Mouse (Mus musculus) spleen, postnatal 36 days (tissue): ENCODE data around the gene Hsd17b13.
"Not testable (repeated sequence)": the region's sequence is repeated elsewhere in the genome, so short reads cannot be mapped to it uniquely, and the experiment has no call there.

Experiments used
- DNase-seq, 2 experiments: peaks; one replicate each; pipeline ENCODE4 v3.0.0; 2022; ENCODE audit warnings: low spot score in 2 of 2, mixed read lengths in 1 of 2

The Hsd17b13 gene

DNA sequence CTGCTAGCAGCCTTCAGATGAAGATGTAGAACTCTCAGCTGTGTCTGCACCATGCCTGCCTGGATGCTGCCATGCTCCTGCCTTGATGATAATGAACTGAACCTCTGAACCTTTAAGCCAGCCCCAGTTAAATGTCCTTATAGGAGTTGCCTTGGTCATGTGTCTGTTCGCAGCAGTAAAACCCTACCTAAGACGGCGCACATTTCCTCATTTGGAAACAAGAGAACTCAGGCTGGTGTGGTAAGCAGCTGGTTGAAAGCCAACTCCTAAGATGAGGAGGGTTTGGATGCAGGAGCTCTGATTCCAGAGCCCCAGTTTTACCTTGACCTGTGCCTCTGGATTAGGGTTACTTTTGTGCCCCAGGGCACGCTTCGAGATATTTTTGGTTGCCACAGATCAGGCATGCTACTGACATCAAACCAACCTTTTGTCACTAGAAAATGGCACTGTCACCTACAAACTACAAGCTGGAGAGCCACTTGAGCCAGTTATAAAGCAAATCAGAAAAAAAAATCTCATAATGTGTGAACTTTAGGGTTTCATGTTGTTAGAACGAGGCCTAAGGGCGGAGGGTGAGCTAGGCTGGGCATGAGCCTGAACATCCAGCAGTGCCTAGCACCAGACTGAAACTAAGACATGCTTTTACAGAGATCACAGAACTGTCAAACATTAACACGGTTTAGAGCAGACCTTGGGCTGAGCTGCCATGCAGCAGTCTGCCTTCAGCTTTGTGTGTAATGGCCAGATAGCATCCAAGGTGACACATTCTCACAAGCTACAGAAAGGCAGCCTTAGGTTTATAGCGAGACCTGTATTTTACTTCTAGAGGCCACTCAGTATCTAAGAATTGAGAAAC is 3.7 kb upstream of the Hsd17b13 start:
- DNase-seq, result no peak

DNA sequence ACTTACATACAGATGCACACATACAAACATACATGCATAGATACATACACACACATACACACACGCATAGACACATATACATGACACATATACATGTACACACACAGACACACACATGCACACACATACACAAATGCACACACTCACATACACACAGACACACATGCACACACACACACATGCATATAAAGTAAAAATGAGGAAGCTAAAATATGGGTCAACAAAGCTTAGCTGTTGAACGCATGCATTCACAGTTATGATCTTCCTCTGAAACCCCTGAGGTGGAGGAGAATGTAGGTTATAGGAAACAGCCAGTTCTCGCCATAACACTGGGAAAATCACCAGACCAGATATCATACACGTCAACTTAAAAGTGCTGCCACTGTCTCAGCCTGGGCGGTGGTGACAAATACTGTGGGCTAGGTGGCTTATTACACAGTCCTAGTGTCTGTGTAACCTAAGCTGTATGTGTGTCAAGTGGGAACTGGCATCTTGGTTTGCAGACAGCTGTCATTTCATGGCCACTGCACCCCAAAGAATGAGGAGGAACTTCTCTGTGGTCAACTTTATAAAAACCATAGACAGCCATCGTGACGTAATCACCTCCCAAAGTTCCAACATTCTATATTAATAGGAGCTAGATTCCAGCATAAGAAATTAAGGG is 829 bp upstream of the Hsd17b13 start:
- DNase-seq, result no peak

DNA sequence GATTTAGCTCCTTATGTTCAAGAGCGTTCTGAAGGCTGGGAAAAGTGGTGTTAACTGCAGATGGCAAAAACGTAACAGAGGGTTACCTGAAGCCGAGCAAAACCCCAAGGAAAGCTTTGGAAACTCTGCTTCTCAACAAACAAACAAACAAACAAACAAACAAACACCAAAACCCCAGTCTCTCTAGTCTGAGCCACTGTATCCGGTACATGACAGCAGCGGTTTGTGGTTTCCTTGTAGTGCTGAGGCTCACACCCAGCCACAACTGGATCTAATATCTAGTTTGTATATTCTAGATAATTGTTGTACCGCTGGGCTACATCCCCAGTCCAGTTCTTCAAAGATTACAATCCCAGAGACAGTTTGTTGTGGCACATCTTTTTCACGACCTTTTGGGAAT is 1.5 kb downstream of the Hsd17b13 start:
- no peak for DNase-seq

DNA sequence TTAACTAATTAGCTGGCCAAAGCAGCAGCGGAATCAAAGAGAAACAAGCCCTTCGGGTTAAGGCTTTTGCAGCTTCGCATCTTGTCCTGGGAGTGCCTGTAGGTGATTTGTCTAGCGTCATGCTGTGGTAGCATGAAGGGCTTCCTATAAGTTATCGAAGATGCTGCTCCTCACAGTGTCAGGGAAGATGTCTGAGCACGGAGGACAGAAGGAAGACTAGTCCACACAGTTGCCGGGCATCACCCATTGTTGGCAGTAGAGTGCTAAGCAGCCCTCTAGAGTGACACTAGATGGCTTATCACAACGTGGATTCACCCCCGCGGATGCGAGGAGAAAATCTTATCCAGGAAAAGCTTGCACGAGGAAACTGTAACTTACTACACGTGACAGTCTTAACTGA is 4.4 kb downstream of the Hsd17b13 start:
- DNase-seq, result peak in 1 of 2 experiments; percentile 4

DNA sequence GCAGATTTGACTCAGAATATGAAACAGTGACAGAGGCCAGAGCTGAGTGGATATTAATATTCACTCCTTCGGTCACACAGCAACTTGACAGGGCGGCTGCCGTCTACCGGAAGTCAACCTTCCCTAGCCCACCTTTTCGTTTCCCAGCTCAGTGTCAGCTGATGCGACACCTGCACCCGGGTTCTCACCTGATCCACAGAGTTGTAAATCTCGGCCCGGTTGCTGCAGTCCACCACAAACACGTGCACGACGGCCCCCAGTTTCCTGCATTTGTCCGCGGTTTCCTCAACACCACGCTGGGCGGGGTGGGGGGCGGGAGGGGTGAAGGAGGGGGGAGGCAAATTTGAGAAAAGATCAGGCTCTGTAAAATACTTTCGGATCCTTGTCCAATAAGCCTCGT is 4.8 kb downstream of the Hsd17b13 start:
- peak; percentile 5 to 18 for DNase-seq

DNA sequence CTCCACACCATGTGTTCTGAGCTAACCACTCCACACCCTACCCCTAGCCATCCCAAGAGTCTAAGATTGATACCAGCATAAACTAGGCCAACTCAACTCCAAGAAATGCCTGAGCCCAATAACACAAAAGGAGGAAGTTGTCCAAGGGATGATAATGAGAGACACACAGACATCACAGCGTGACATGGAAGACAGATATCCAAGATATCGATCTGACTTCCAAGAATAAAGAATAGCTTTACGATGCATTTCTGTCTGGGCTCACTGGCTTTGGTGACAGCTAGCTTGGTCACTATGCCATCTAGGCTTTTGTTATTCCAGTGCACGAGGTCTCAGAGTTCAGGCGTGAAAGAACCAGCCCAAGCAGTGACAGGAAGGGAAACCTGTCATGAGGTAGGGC is 6.2 kb downstream of the Hsd17b13 start:
- DNase-seq, result no peak

DNA sequence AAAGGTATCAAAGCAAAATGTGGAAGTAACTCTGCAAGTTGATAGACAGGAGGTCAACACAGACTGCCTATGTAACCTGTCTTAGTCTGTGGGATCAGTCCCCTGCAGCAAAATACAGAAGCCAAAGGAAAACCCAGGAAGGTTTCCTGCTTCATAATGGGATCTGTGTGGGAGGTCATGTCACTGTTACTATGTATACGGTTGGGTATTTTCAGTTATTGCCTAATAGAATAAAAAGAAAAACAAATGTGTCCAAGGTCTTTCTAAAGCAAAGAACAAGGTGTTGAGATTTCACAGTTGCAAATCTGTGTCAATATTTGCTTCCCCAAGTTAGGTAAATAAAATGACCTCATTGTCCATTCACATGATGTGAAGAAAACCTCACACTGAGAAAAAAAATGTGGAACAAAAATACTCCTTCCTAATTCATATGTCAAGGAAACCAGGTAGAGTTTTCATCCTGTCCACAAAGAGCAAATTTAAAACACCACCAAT is 14.2 kb downstream of the Hsd17b13 start:
- DNase-seq, result no peak

DNA sequence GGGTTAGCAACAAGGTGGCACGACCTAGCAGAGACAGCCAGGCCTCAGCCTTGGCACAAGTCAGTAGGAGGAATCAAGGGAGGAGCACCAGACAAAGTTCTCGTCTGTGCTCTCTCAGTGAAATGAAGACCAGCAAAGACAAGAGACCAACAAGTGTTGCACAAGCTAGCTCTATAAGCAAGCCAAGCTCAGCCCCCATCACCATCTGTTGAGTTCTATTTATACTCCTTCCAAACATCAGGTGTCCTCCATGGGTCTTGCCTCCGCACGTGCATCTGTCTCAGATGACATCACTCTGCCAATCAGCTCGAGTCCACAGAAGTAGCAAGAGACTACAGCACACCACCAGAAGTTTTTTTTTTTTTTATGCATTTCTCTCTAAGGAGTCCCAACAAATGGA is 22.6 kb downstream of the Hsd17b13 start:
- DNase-seq, result no peak

DNA sequence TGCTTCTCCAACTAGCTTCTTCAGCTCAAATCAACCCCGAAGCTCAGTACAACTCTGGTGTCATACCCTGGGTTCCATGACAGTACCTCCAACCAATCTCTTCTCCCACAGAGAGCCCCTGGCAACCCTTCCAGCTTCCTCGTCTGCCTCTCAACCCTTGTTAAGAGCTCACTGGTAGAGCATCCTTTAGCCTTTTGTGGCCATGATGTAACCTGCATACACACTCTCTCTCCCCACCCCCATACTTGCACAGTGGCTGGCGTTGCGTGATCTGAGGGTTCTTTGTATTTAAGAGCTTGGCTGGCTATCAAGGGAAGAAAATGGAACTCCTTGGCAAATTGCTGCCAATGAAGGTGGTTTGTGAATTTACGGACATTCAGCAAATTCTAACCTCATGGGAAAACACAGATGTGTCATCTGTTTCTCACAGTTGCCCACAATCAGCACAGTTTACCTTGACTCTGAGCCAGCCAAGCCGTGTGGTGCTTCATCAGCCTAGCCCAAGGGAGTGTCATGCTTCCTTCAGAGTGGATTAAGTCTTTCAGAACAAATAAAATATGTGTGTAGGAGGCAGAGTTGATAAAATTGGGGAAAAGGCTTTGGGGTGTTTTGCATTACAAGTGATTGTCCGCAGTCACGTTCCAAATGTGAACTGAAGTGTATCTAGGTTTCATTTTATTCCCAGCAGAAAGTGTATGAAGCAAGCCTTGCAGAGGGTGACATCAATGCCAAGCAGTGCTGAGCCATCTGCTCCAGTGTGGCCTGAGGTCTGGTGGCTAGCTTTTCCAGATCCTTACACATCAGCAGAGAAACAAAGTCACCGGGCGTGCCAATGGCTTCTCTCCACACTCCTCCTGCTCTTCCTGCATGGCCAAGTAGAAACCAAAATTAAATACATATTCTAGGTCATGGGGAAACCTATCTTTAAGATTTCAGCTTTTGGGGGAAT is 23.8 kb downstream of the Hsd17b13 start:
- DNase-seq, result no peak

DNA sequence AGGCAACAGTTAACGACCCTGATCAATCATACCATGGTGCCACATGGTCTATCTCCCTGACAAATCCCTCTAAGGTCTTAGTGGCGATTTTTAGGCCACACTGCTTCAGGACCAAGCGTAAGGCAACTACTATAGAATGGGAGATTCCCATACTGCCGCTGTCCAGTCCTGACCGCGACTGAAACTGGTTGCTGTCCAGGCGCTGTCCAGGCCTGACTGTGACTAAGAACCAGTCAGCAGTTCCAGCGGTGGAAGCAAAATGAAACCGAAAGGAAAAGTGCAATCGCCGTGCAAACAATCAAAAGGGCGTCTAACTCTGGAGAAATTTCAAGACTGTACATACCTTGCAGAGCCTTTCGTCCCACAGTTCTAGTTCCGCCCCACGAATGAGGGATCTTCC is 27.1 kb downstream of the Hsd17b13 start:
- not testable (repeated sequence) for DNase-seq

DNA sequence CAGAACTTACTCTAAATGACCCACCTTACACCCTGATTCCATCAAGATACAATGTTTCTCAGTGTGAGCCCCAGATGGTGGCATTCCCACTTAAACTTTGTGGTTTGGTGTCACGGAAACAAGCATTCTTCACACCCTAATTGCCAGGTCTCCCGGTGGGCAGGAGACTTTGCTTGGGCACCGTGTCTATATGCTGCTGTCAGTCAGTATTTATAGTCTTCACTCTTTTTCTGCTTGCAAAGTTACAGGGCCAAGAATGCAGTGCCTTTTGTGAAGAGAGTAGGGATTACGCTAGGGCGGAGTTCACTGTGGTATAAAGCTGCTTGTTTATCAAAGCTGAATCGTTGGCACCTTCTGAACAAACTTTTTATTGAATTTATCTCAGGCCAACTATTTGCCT is 34.0 kb downstream of the Hsd17b13 start:
- DNase-seq, result no peak

DNA sequence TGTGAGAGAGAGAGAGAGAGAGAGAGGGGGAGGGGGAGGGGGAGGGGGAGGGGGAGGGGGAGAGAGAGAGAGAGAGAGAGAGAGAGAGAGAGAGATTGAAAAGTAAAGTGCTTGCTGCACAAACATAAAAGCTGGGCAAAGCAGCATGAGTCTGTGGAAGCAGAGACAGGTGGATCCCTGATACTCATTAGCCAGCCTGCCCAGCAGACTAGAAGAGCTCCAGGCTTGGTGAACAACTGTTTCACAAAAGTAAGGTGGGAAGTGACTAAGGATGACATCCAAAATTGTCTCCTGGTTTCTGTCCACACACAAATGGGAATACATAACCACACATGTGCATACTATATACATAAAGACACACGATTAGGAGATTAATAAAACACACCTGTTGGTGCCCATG is 37.4 kb downstream of the Hsd17b13 start:
- DNase-seq, result no peak

DNA sequence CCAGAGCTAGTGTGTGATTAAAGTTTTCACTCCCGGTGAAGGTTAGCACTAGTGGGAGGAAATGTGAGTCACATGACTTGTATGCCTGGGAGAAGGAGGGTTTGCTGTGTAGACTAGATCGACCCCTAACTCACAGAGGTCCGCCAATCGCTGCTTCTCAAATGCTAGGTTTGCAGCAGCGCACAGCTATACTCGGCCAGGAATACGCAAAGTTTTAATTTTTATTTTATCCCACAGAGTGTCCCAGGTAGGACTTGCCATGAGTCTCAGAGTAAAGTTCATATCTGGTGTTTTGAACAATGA is 37.9 kb downstream of the Hsd17b13 start:
- DNase-seq, result no peak

DNA sequence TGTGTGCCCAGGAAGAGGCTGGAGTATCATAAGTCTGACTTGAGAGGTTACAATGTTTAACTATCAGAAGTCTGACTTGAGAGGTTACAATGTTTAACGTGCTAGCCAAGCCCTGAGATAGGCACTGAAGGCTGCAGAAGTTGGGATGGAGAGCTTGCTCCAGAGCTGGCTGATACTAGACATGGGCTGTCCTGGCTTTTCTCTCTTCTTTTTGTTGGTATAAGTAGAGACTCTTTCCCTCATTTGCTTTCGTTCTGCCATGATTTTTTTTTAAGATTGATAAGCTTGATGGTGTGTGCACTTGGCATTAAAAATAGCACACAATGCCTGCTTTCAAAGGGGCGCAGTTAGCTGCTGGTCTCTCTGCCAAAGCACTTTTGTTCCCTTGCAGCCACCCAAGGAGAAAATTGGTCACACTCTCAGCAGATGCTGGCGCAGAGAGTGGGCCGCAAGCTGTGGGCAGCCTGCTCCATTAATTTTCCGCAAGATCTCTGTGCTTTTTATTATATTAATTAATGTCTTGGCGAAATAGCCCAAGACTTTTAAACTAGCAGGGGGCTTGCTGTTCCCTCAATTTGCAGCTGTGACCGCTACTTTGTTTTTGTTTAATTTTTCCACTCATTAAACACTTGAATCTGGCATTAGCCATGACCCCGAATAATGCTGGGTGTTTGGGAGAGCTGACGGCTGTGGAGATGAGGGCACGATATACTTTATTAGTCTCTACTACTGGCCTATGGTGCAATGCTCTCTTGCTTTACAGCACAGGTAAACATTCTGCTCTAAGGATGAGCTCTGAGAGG is 38.5 kb downstream of the Hsd17b13 start:
- no peak for DNase-seq

DNA sequence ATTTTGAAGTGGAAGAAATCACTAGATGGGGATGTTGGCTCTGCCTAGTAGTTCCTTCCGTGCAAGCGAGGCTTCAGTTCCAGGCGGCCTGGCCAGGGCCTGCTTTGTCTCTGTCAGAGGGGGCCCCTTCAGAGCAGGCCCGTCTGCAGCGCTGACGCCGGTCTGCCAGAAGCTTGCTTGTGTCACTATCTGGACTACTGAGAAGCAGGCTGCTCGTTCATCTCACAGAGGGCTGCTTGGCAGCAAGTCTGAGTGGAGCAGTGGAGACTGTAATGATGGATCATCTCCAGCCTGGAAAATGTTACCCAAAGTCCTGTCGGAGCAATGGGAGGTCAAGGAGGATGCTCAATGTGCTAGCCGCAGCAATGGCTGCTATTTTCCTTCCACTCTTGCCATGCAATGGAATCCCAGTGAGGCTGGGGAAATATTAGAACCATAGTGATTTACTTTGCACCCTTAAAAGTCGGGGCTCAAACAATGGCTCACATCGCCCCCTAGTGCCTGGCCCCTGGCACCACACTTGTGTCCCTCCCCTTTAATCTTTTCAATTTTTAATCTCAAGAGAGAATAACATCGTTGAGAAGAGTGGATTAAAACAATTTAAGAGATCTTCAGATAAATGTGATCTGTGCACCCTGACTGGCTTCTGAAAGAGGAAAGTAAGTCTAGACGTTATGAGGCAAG is 40.2 kb downstream of the Hsd17b13 start:
- DNase-seq, result no peak

DNA sequence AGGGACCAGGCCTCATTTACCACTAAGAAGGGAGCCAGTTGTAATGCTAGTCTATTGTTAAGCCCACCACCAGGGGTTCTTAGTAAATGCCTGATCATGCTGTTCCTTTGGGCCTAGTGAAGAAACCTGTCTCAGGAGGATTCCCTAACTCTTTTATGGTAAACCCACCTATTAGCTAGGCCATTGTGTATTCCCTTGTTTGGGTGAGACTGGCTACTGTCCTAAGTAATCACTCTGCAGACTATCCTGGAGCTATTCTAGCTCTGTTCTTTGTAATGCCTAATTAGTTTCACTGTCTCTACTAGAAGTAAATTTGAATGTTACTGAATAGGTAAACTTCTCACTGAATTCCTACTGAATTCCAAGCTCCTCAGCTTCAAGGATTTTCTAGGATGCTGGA is 45.3 kb downstream of the Hsd17b13 start:
- not testable (repeated sequence) for DNase-seq

DNA sequence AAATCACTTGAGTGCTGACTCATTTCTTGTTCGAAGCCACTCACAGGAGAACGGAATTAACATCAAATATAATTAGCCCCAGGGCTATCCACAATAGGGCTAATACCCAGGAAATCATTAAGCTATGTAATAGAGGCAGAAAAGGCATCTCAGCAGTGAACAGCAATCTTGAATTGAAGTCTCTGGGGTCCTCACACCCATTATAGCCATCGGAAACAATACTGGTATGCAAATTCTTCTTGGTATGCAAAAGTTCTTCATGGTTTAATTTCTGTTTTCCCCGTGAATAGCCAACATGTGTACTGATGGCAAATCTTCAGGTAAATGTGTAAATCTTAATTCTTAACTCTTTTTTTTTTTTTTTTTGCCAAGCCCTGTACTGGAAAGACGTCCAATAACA is 46.7 kb downstream of the Hsd17b13 start:
- DNase-seq, result no peak

DNA sequence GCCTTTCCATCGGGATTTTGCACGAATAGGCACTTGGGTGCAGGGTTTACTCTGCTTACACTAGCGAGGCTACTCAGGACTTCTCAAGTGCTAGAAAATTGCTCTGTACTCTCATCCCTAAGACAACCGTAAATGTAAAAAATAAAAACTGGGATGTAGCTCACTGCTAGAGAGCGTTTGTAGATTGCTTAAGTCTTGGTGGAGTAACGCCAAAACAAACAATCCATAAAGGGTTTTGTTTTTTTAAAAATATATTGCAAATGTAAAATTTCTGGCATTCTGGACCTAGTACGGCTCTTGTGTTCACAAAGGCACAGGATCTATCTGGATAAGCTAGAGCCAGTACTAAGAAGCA is 49.0 kb downstream of the Hsd17b13 start:
- DNase-seq, result no peak

DNA sequence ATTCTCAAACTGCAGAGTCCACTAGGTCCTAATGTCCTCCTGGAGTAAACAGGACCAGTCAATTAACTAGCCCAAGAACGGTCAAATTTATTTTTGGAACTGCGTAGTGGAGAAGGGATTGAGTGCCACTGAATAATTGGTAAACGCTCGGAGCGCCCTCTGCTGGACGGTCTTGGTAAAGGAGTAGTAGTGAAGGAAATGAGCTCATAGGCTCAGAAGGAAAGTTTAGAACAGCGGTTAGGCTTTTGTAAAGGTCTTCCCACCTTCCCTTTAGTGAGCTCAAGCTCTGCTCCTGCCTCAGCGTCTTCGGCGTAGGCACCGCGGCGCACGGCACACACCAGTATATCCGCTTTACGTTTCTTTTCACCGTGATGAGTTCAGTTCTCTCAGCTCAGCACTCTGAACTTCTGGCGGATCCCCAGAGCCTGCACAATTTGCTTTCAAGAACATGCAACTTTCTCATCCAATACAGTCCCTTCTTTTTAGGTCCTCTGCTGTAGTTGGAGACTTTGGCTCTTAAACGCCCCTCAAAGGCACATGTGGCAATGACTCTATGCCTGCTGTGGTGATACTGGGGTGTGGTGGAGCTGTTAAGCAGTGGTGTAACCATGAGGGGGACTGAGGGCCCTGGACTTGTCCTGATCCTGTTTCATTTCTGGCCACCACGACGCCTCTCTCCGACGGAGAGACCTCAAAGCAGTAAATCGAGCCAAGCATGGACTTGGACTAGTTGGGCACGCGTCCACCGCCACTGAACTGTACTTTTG is 49.6 kb downstream of the Hsd17b13 start:
- DNase-seq, result peak; percentile 66 to 76

DNA sequence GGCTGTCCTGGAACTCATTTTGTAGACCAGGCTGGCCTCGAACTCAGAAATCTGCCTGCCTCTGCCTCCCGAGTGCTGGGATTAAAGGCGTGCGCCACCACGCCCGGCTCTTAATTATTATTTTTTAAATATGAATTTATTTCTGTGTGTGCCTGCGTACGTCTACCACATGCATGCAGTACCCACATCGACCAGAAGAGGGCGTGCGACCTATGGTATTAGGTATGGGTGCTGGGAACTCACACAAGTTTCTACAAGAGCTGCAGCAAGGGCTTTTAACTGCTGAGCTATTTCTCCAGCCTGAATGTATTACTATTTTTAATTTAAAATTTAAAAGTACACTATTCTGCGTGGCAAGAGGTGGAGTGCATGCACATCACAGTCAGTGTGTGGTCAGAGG is 50.8 kb downstream of the Hsd17b13 start:
- DNase-seq, result no peak
